8 mouse cellular contexts compared by ENCODE assay signal in the genomic region with DNA sequence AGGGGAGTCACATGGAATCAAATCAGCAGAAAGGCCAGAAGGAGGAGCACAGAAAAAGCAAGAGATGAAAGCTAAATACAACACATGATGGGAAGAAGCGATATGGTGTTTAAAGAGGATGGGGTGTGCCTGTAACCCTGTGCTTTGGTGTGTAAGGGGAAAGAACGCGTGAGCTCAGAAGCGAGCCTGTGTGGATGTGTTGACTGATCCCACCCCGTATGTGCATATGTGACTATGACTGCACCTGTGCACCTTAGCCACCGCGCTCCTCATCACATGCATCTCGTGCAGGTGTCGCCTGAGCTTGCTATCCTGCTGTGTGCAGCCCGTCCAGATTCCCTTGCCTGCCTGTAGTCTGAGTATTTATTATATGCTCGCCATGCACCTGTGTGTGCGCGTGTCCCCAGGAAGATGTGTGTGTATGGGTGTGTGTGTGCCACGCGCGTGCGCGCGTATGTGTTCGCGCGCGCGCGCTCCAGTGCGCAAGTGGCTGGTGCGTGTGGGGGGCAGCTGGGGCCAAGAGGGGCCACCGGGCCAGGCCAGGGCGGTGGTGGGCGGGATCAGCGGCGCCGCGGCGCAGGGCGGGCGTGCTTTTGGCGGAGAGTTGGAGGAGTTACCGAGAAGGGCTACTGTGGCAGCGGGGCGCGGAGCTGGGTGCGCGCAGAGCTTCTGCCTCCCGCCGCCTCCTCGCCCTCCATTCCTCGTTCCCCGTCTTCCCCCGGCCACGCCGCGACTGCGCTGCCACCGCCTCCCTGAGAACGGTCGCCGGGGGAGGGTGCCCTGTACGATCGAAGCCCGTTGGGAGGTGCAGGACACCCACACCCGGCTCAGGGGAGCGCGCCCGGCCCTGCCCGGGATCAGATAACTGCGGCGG. TPM values are rescaled to one million over a fixed set of nuclear protein-coding genes. Genes with fewer than 3 reads are reported as not detected.
DNase-seq lines count a peak whose midpoint lies in the region; ATAC-seq and TF ChIP-seq lines count a peak whose summit lies in the region.

No protein-coding gene starts in this region.

- TF ChIP-seq EP300 in lung, postnatal 0 days (IDR thresholded peaks at IDR 0.05), result no peak

- no peaks in the 10 kb centered on the region for H3K4me1 ChIP-seq in lung, postnatal 0 days (ENCODE audit: insufficient read depth, low read depth, low read length)
- H3K4me1 ChIP-seq in embryonic facial prominence, embryonic 10.5 days, result peaks cover 58% of the 10 kb centered on the region
- H3K4me1 ChIP-seq in heart, embryonic 14.5 days (ENCODE audit: control insufficient read depth in 2 of 2, insufficient read depth in 2 of 2, low read length in 2 of 2), result peaks cover 30 to 53% of the 10 kb centered on the region in 2 experiments
- H3K4me1 ChIP-seq in neural tube, embryonic 13.5 days (replicated peaks), result peaks cover 54% of the 10 kb centered on the region

- H3K9me3 ChIP-seq in lung, postnatal 0 days (ENCODE audit: low read length), result no peaks in the 10 kb centered on the region
- H3K9me3 ChIP-seq in embryonic facial prominence, embryonic 10.5 days, result no peaks in the 10 kb centered on the region
- no peaks in the 10 kb centered on the region for H3K9me3 ChIP-seq in heart, embryonic 14.5 days (ENCODE audit: control insufficient read depth, low read length)
- no peaks in the 10 kb centered on the region for H3K9me3 ChIP-seq in neural tube, embryonic 13.5 days

- ATAC-seq in lung, postnatal 0 days, result no peak
- no peak for ATAC-seq in heart, embryonic 14.5 days (ENCODE audit: insufficient number of reproducible peaks, insufficient read depth, low FRiP score, low read depth)
- peak; percentile 13; the same call in 1 of the 2 replicates for ATAC-seq in neural tube, embryonic 13.5 days (ENCODE audit: low read depth)

- WGBS in lung, postnatal 0 days, result 3% methylated on average over 50 of the region's 68 CpGs
- WGBS in embryonic facial prominence, embryonic 10.5 days, result under 1% methylated on average over 68 of the region's 68 CpGs
- 3% methylated on average over 66 of the region's 68 CpGs for WGBS in heart, embryonic 14.5 days
- 2% methylated on average over 68 of the region's 68 CpGs for WGBS in neural tube, embryonic 13.5 days

- TF ChIP-seq CTCF in lung, postnatal 0 days (IDR thresholded peaks at IDR 0.05), result no peak

- H3K4me3 ChIP-seq in lung, postnatal 0 days (ENCODE audit: low read depth, low read length), result peak overlapping the region; percentile 38
- peak overlapping the region; percentile 73 for H3K4me3 ChIP-seq in embryonic facial prominence, embryonic 10.5 days
- peak overlapping the region; percentile 62 to 70 for H3K4me3 ChIP-seq in heart, embryonic 14.5 days (ENCODE audit: control insufficient read depth in 1 of 2, insufficient read depth in 1 of 2, low read depth in 1 of 2, low read length in 2 of 2)
- H3K4me3 ChIP-seq in neural tube, embryonic 13.5 days, result peak overlapping the region; percentile 62

- no peak overlapping the region for H3K27ac ChIP-seq in lung, postnatal 0 days (ENCODE audit: low read length)
- H3K27ac ChIP-seq in embryonic facial prominence, embryonic 10.5 days (replicated peaks), result peak overlapping the region; percentile 68; the same call in 1 of the 2 replicates
- H3K27ac ChIP-seq in heart, embryonic 14.5 days (replicated peaks in 1 of 2; ENCODE audit: control insufficient read depth in 1 of 2, insufficient read depth in 1 of 2, low read depth in 2 of 2, low read length in 2 of 2), result peak overlapping the region in 1 of 2 experiments; percentile 44; a peak in 1 of 4 replicates
- peak overlapping the region; percentile 56; the same call in 1 of the 2 replicates for H3K27ac ChIP-seq in neural tube, embryonic 13.5 days (replicated peaks)

- no peaks in the 10 kb centered on the region for H3K36me3 ChIP-seq in lung, postnatal 0 days (ENCODE audit: insufficient read depth, low read length)
- no peaks in the 10 kb centered on the region for H3K36me3 ChIP-seq in embryonic facial prominence, embryonic 10.5 days (replicated peaks)
- no peaks in the 10 kb centered on the region for H3K36me3 ChIP-seq in heart, embryonic 14.5 days (ENCODE audit: control insufficient read depth, insufficient read depth, low read length)
- H3K36me3 ChIP-seq in neural tube, embryonic 13.5 days, result no peaks in the 10 kb centered on the region

- H3K4me2 ChIP-seq in lung, postnatal 0 days (replicated peaks; ENCODE audit: low read depth, low read length), result peak overlapping the region; percentile 67
- peak overlapping the region; percentile 80 for H3K4me2 ChIP-seq in heart, embryonic 14.5 days (ENCODE audit: low read length)
- peak overlapping the region; percentile 77 for H3K4me2 ChIP-seq in neural tube, embryonic 13.5 days

- no peak for DNase-seq in lung, postnatal 0 days (ENCODE audit: low spot score)
- DNase-seq in lung, postnatal 25 days (ENCODE audit: low spot score), result no peak
- peak; percentile 65 for DNase-seq in embryonic facial prominence, embryonic 10.5 days (ENCODE audit: low spot score)
- DNase-seq in left cerebral cortex, adult 18-20 months (ENCODE audit: low spot score in 2 of 2), result peak; percentile 49 to 70
- no peak for DNase-seq in spleen, adult 18-20 months
- DNase-seq in ovary, postnatal 36 days (ENCODE audit: low spot score), result no peak

- H3K27me3 ChIP-seq in lung, postnatal 0 days (replicated peaks; ENCODE audit: insufficient read depth, low read length), result peaks cover 39% of the 10 kb centered on the region
- peaks cover 98% of the 10 kb centered on the region for H3K27me3 ChIP-seq in embryonic facial prominence, embryonic 10.5 days (replicated peaks; ENCODE audit: low read depth, poor library complexity, severe bottlenecking)
- peaks cover 51% of the 10 kb centered on the region for H3K27me3 ChIP-seq in heart, embryonic 14.5 days (ENCODE audit: control insufficient read depth, insufficient read depth, low read length)
- H3K27me3 ChIP-seq in neural tube, embryonic 13.5 days, result peaks cover 70% of the 10 kb centered on the region

- H3K9ac ChIP-seq in lung, postnatal 0 days (replicated peaks; ENCODE audit: low read depth), result no peak overlapping the region
- H3K9ac ChIP-seq in heart, embryonic 14.5 days (ENCODE audit: low read length), result peak overlapping the region; percentile 81
- peak overlapping the region; percentile 76 for H3K9ac ChIP-seq in neural tube, embryonic 13.5 days

RNA-seq across cellular contexts. Expression of gene Kcnj12, which starts 0.5 kb away (rescaled TPM):
- polyA plus RNA-seq in lung, postnatal 0 days (2015; fragmentation: Nextera tagmentation; extraction: Ambion mirVana), result 0.33 and 0.61 TPM in 2 replicates
- 2.2 and 2.5 TPM in 2 replicates for polyA plus RNA-seq in embryonic facial prominence, embryonic 10.5 days (2016; fragmentation: Nextera tagmentation; extraction: Ambion mirVana)
- polyA plus RNA-seq in heart, embryonic 14.5 days (2014; fragmentation: Nextera tagmentation; extraction: Ambion mirVana), result 5.4 and 5.8 TPM in 2 replicates
- 10 to 100 TPM; 18.9 to 19.0 TPM for total RNA-seq in left cerebral cortex, adult 18-20 months (2021)
- polyA plus RNA-seq in neural tube, embryonic 13.5 days (2015; fragmentation: Nextera tagmentation; extraction: Ambion mirVana), result 7.8 and 8.1 TPM in 2 replicates

Comparison
In these comparisons a context has a peak if more than half of its experiments do, and no peak if none do; other contexts are left out.
1. DNase-seq: peak in embryonic facial prominence, embryonic 10.5 days (single experiment) and left cerebral cortex, adult 18-20 months (2 of 2); none in lung, postnatal 0 days (single experiment), lung, postnatal 25 days (single experiment), spleen, adult 18-20 months (0 of 2) and ovary, postnatal 36 days (single experiment).
2. Peak in every context shown above with its lines, with median percentiles within 50 percentile points of each other: H3K4me2 ChIP-seq and H3K4me3 ChIP-seq.